Mouse (Mus musculus): ENCODE data around the gene Rpp30. TPM values are rescaled to one million over a fixed set of nuclear protein-coding genes. Genes with fewer than 3 reads are reported as not detected.

The Rpp30 gene
- total and polyA plus RNA-seq, 3 experiments: 0.36 to 19.0 (median 18.8) TPM

GRCm38 (mm10) chr19:36128440-36128839 lies 44.9 kb downstream of the Rpp30 start:
- no peak for DNase-seq

- peak; percentile 44 for DNase-seq
Measured at GRCm38 (mm10) chr19:36129213-36129612, 45.7 kb downstream of the Rpp30 start.

GRCm38 (mm10) chr19:36129643-36130042 lies 46.1 kb downstream of the Rpp30 start:
- DNase-seq: peak; percentile 4

- no peak for DNase-seq
Measured at GRCm38 (mm10) chr19:36130181-36130580, 46.7 kb downstream of the Rpp30 start.

GRCm38 (mm10) chr19:36131990-36132389 lies 48.5 kb downstream of the Rpp30 start:
- DNase-seq: no peak

- DNase-seq: no peak
Measured at GRCm38 (mm10) chr19:36133064-36133463, 49.5 kb downstream of the Rpp30 start.

- no peak for DNase-seq
Measured at GRCm38 (mm10) chr19:36133731-36134130, 50.2 kb downstream of the Rpp30 start.

- DNase-seq: no peak
Measured at GRCm38 (mm10) chr19:36143571-36143970, 60.1 kb downstream of the Rpp30 start.

GRCm38 (mm10) chr19:36148578-36148977 lies 65.1 kb downstream of the Rpp30 start:
- no peak for DNase-seq

- no peak for DNase-seq
Measured at GRCm38 (mm10) chr19:36150241-36151007, 66.9 kb downstream of the Rpp30 start.

Other genes starting within 250 kb of the Rpp30 start
- gene Htr7, start 26.2 kb upstream of the Rpp30 start, total RNA-seq (2021): not detected
- gene Htr7, start 26.2 kb upstream of the Rpp30 start, polyA plus RNA-seq (2012; rRNA removed): 0.09 and 0.29 TPM in 2 replicates
- not detected for gene Ankrd1, start 36.4 kb downstream of the Rpp30 start, total RNA-seq (2021)
- gene Ankrd1, start 36.4 kb downstream of the Rpp30 start, polyA plus RNA-seq (2012; rRNA removed): not detected in 2 replicates

Data from adrenal gland, adult 2 months (tissue).